Mouse (Mus musculus) testis, adult 10 weeks (tissue): ENCODE measurements around the gene Rad17. TPM values are rescaled to one million over a fixed set of nuclear protein-coding genes. Genes with fewer than 3 reads are reported as not detected.

ENCODE experiments used
- polyA plus RNA-seq: library from polyadenylated mRNA; stranded (reverse); fragments of 350-450 nt; fragmentation: Illumina TruSeq; extraction: RNeasy Lipid Tissue Mini Kit (QIAGEN cat#74804); gene quantifications from one replicate; pipeline ENCODE4 v1.2.3, GENCODE M21; 2014; ENCODE audit warnings: low read depth, low replicate concordance

Rad17 gene
- polyA plus RNA-seq, result 116 TPM

DNA sequence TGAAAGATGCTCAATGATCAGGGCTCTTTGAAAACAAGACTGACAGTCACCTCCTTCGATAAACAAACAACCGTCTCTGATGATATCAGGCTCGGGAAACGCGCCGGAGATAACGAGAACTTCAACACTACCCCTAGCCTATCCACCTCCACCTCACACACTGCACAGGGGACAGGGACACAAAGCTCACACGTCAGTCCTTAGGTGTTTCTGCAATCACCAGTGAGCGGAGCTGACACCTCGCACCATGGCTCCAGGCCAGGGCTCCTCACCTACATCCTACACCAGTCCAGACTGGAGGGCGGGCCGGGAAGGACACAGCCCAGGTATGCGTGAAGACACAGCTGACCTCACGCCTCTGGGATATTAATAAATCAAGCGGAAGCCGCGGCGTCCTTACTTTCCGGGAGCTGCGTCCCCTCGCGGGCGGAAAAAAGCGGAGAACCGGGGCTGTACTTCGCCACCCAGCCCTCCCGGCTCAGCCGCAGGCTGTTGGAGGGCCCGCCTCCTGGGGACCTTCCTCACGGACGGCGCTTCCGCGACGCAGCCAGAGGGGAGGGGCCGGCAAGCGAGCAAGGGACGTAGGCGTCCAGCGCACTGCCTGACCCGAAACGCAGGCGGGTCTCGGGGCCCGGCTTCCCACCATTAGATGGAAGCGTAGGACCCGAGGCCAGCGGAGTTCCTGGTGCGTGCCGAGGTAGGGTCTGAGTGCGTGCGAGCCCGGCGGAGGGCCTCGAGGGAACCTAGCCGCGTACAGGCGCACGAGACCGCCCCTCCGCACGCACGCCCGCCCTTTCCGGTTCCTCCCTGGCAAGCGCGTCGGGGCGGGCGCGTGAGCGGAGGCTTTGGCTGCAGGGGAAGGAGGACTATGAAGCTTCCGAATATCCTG is at the start of gene Rad17, which contains the start of gene Ak6:
TSS of gene Rad17 (minus strand) at position 502 of the 889 bp plus-strand sequence.
TSS of gene Ak6 (plus strand) at position 430 of the 889 bp plus-strand sequence.

GRCm38 (mm10) chr13:100669291-100670022 is 18.6 kb upstream of the Rad17 start, which contains the start of gene Ccdc125:
Ccdc125 (plus strand) TSS chr13:100669717.

DNA sequence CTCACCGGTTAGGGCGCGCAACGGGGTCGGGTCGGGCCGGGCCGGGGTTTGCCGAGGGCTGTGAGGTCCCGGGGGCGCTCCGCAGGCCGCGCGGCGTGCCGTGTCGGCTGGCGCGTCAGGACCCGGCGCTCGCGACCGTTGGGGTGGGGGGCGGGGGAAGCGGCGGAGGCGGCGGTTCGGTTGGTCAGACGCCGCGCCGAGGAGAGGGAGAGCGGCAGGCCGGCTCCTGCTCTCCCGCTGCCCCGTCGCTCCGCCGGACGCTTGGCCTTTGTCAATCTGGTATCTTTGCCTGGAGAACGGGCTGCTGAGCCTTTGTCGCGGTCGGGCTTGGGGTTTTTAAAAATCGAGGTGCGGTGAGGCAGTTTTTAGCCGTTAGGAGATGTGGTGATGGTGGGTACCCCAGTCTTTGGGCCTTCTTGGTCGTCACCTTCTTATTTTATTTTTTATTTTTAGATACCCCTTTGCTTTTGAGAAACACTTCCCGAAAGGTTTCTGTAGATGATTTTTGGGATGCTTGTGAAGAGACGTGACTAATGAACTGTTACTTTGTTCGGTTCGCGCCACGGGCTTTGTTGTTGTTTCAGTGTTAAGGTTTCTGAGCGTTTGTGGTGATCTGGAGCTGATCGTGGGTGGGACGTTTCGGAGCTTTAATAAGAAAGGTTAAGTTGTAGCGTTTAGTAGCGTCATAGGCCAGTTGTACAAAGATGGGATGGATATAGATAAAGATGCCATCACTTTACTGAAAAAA is 762 bp upstream of the Rad17 start, which contains the start of gene Taf9:
TSS of gene Taf9 (plus strand) at position 141 of the 748 bp plus-strand sequence.

DNA sequence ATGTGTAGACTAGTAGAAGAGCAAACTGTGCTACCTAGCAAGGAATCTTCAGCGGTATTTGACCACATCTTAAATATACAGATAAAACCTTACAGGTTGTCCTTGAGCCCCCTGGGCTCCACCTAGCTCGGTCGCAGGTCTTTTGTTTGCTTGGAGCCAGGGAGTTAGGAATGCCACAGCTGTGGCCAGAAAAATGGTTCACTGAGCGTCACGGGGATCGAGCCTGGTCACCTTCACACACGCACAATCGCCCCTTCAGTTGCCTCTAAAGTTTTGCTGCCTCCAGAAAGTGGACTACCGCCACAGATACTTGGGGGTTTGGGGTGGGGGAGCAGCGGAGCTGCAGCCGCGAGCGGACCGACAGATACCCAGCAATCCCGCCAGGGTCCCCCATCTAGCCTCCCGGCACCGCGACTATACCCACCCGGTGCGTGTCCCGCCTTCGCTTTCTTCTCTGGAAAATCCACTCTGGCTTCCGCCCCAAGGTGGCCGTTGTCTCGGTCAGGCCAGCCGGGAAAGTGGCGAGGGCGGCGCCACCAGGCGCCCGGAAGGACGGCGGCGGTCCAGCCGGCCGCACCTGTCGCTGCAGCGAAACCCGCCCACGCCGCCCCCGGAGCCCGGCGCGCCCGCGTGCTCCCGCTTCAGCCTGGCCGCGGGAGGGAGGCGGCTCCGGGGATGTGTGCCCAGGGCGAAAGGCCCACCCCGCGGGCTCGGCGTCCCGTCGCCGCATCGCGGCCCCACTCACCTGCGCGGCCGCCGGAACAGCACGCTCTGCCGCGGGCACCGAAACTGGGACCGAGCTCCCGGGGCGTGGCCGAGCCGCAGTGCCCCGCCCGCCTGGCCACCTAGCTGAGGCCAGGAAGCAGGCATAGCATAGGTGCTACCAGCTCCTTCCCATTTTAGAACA is 34.4 kb downstream of the Rad17 start, which contains the start of gene Marveld2:
TSS of gene Marveld2 (minus strand) at position 791 of the 907 bp plus-strand sequence.

Other genes starting within 250 kb of the Rad17 start
- gene Naip1, start 198.2 kb downstream of the Rad17 start, polyA plus RNA-seq, result 0.17 TPM
- 70.5 TPM for gene Gtf2h2, start 158.5 kb downstream of the Rad17 start, polyA plus RNA-seq
- gene Ocln, start 98.3 kb downstream of the Rad17 start, polyA plus RNA-seq, result 7.9 TPM
- gene Marveld2, start 34.1 kb downstream of the Rad17 start, polyA plus RNA-seq, result 0.64 TPM
- gene Ak6, start 72 bp downstream of the Rad17 start, polyA plus RNA-seq, result 2,518 TPM
- gene Taf9, start 528 bp upstream of the Rad17 start, polyA plus RNA-seq, result 241 TPM
- 0.21 TPM for gene Ccdc125, start 18.7 kb upstream of the Rad17 start, polyA plus RNA-seq
- gene Cdk7, start 79.9 kb upstream of the Rad17 start, polyA plus RNA-seq, result 38.1 TPM
- 112 TPM for gene Mrps36, start 93.6 kb upstream of the Rad17 start, polyA plus RNA-seq
- gene Cenph, start 124.8 kb upstream of the Rad17 start, polyA plus RNA-seq, result 19.5 TPM
- 101 TPM for gene Ccnb1, start 135.5 kb upstream of the Rad17 start, polyA plus RNA-seq
- gene Slc30a5, start 182.4 kb upstream of the Rad17 start, polyA plus RNA-seq, result 35.9 TPM